Mouse (Mus musculus): ENCODE results near the gene Xdh. TPM values are rescaled to one million over a fixed set of nuclear protein-coding genes. Genes with fewer than 3 reads are reported as not detected.
A peak's percentile ranks its signal among the peaks of the same experiment; 100 is the strongest.

Xdh gene
- polyA plus RNA-seq, 1 experiment: 0.33 TPM

DNA sequence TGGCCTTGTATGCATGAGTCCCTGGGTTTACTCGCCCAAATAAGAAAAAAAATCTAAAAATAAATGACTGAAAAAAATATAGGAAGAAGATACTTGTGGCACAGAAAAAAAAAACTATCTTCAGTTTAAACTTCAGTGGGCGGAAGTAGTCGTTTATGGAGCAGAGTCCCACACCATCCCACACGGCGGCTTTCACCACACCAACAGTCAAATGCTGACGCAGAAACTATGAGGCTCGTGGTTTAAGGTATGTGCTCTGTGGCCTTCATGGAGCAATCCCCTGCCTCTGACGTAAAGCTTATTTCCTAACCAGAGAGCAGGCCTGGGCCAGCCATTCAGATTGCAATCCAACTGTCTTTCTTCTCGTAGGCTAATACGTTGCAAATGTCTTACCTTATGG lies 56.8 kb downstream of the Xdh start:
- Histone ChIP-seq H3K79me3 (ENCODE audit: low read depth) (no peaks in the 10 kb centered on the region), H3K4me3 (ENCODE audit: insufficient read depth, poor library complexity, severe bottlenecking) (no peak overlapping the region), H3K27me3 (ENCODE audit: control insufficient read depth, insufficient read depth, insufficient read length) (no peaks in the 10 kb centered on the region), H3K36me3 (ENCODE audit: control insufficient read depth, insufficient read depth) (no peaks in the 10 kb centered on the region), H3K79me2 (ENCODE audit: control insufficient read depth, insufficient read depth) (no peaks in the 10 kb centered on the region), H3ac (ENCODE audit: control insufficient read depth, insufficient read length, low read depth) (no peak overlapping the region)
- TF ChIP-seq USF1 (IDR thresholded peaks at IDR 0.05; ENCODE audit: low read depth): no peak
- TF ChIP-seq MYOG (IDR thresholded peaks at IDR 0.05; ENCODE audit: control insufficient read depth, extremely low read depth, insufficient read length): no peak
- no peak for TF ChIP-seq MYOD1 (IDR thresholded peaks at IDR 0.05; ENCODE audit: control insufficient read depth, insufficient read length, low read depth)
- no peak for TF ChIP-seq MAX (IDR thresholded peaks at IDR 0.05)
- TF ChIP-seq FOSL1 (IDR thresholded peaks at IDR 0.05; ENCODE audit: insufficient read depth, low read length, poor library complexity, severe bottlenecking): no peak
- TF ChIP-seq CTCF (IDR thresholded peaks at IDR 0.05; ENCODE audit: control insufficient read depth, insufficient read depth, insufficient read length): no peak
- no peak for TF ChIP-seq CEBPB (IDR thresholded peaks at IDR 0.05; ENCODE audit: low read depth)

DNA sequence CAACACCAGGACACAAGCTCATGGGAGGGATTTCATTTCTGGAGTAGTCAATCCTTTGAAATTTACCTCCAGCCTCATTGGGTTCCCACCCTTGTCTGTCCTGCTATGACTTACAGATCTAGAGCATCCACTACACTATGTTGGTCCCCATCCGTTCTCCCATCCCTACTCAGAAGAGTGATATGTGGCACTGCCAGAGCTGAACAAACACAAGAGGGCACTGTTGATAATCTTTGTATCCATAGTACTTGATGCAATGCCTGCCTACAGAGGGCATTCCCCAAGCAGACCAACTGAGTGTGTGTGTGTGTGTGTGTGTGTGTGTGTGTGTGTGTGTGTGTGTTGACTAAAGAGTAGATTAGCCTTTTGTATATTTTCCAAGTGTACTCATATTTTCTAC lies 58.4 kb downstream of the Xdh start:
- Histone ChIP-seq H3K79me2 (ENCODE audit: control insufficient read depth, insufficient read depth) (no peaks in the 10 kb centered on the region), H3K27me3 (ENCODE audit: control insufficient read depth, insufficient read depth, insufficient read length) (no peaks in the 10 kb centered on the region), H3K79me3 (ENCODE audit: low read depth) (no peaks in the 10 kb centered on the region), H3K36me3 (ENCODE audit: control insufficient read depth, insufficient read depth) (no peaks in the 10 kb centered on the region), H3ac (ENCODE audit: control insufficient read depth, insufficient read length, low read depth) (no peak overlapping the region), H3K4me3 (ENCODE audit: insufficient read depth, poor library complexity, severe bottlenecking) (no peak overlapping the region)
- no peak for TF ChIP-seq USF1 (IDR thresholded peaks at IDR 0.05; ENCODE audit: low read depth)
- no peak for TF ChIP-seq MYOG (IDR thresholded peaks at IDR 0.05; ENCODE audit: control insufficient read depth, extremely low read depth, insufficient read length)
- no peak for TF ChIP-seq MYOD1 (IDR thresholded peaks at IDR 0.05; ENCODE audit: control insufficient read depth, insufficient read length, low read depth)
- TF ChIP-seq FOSL1 (IDR thresholded peaks at IDR 0.05; ENCODE audit: insufficient read depth, low read length, poor library complexity, severe bottlenecking): no peak
- no peak for TF ChIP-seq CTCF (IDR thresholded peaks at IDR 0.05; ENCODE audit: control insufficient read depth, insufficient read depth, insufficient read length)
- no peak for TF ChIP-seq MAX (IDR thresholded peaks at IDR 0.05)
- TF ChIP-seq CEBPB (IDR thresholded peaks at IDR 0.05; ENCODE audit: low read depth): no peak

DNA sequence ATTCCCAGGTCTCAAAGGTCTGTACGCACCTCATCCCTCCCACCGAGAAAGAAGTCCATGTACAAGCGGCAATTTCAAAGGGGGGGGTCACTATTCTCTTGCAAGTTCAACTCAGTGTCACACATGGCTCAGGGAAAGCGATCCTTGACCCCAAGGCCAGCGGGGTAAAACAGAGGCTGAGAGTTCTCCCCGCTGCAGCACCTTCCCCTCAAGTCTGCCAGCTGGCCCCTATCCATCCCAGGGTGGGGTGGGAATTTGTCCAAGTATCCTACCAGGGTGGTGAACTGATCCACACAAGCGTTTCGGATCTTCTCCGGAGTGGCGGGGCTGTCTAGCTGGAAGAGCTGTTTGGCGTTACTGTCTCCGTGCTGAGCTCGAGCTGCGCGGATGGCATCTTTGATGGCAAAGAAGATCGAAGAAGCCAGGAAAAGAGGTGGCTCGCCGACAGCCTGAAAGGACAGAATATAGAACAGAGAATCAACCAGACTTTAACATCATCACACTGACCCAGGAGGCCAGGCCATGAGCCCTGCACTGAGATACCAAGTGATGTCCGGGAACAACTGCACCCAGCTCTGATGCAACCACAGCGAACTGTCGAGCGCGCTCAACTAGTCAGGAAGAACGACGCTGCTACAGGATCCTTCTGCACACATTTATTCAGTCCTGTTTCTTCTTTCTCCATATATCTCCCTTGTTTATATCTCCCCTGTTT lies 63.8 kb downstream of the Xdh start:
- no peak overlapping the region for H3ac ChIP-seq (ENCODE audit: control insufficient read depth, insufficient read length, low read depth)
- H3K4me3 ChIP-seq (ENCODE audit: insufficient read depth, poor library complexity, severe bottlenecking): no peak overlapping the region
- TF ChIP-seq FOSL1 (IDR thresholded peaks at IDR 0.05; ENCODE audit: insufficient read depth, low read length, poor library complexity, severe bottlenecking): no peak
- no peak for TF ChIP-seq CEBPB (IDR thresholded peaks at IDR 0.05; ENCODE audit: low read depth)
- no peak for TF ChIP-seq USF1 (IDR thresholded peaks at IDR 0.05; ENCODE audit: low read depth)
- no peak for TF ChIP-seq MYOD1 (IDR thresholded peaks at IDR 0.05; ENCODE audit: control insufficient read depth, insufficient read length, low read depth)
- no peaks in the 10 kb centered on the region for H3K79me3 ChIP-seq (ENCODE audit: low read depth)
- no peaks in the 10 kb centered on the region for H3K36me3 ChIP-seq (ENCODE audit: control insufficient read depth, insufficient read depth)
- no peaks in the 10 kb centered on the region for H3K79me2 ChIP-seq (ENCODE audit: control insufficient read depth, insufficient read depth)
- peaks cover 7% of the 10 kb centered on the region for H3K27me3 ChIP-seq (ENCODE audit: control insufficient read depth, insufficient read depth, insufficient read length)

DNA sequence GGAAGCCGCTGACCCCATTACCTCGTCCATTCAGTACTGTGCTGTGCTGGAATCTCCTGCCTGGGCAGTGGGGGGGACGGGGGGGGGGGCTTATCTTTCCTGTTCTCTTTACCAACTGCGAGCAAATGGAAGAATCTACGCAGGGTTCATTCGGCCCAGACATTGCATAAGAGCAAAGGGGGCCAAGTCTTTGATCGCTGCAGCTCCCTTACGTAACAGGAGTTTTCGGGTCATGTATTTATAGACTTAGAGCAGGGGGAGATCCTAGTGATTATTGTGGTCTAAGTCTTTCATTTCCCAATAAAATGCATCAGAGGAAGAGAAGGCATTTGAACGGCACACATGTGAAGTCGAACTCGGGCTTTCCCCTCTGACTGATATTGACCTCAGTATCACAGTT lies 66.7 kb downstream of the Xdh start:
- TF ChIP-seq MYOG (IDR thresholded peaks at IDR 0.05; ENCODE audit: control insufficient read depth, extremely low read depth, insufficient read length) (no peak), FOSL1 (IDR thresholded peaks at IDR 0.05; ENCODE audit: insufficient read depth, low read length, poor library complexity, severe bottlenecking) (no peak), CTCF (IDR thresholded peaks at IDR 0.05; ENCODE audit: control insufficient read depth, insufficient read depth, insufficient read length) (no peak), CEBPB (IDR thresholded peaks at IDR 0.05; ENCODE audit: low read depth) (no peak), MAX (IDR thresholded peaks at IDR 0.05) (no peak), MYOD1 (IDR thresholded peaks at IDR 0.05; ENCODE audit: control insufficient read depth, insufficient read length, low read depth) (no peak)
- H3K27me3 ChIP-seq (ENCODE audit: control insufficient read depth, insufficient read depth, insufficient read length): peaks cover 7% of the 10 kb centered on the region
- H3ac ChIP-seq (ENCODE audit: control insufficient read depth, insufficient read length, low read depth): no peak overlapping the region
- H3K36me3 ChIP-seq (ENCODE audit: control insufficient read depth, insufficient read depth): no peaks in the 10 kb centered on the region
- H3K79me2 ChIP-seq (ENCODE audit: control insufficient read depth, insufficient read depth): no peaks in the 10 kb centered on the region
- no peaks in the 10 kb centered on the region for H3K79me3 ChIP-seq (ENCODE audit: low read depth)
- no peak overlapping the region for H3K4me3 ChIP-seq (ENCODE audit: insufficient read depth, poor library complexity, severe bottlenecking)

DNA sequence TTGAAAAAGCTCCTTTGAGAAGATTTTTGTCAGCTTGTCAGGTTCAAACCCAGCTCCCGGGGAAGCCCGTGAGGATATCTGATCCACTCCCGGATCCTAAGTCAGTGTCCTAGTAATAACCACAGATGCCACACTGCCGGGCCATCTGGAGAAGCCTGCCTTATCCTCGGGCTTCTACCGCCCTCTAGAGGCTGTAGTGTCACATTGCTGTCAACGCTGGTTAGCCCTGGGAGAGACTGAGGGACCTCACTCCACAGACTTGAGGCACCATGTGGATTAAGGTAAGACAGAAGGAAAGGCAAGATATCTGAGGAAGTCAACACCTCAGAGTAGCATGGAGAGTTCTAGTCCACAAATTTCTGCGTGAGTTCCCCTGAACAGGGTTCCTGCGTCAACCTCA lies 67.8 kb downstream of the Xdh start:
- Histone ChIP-seq H3ac (ENCODE audit: control insufficient read depth, insufficient read length, low read depth) (no peak overlapping the region), H3K4me3 (ENCODE audit: insufficient read depth, poor library complexity, severe bottlenecking) (no peak overlapping the region), H3K79me2 (ENCODE audit: control insufficient read depth, insufficient read depth) (no peaks in the 10 kb centered on the region), H3K27me3 (ENCODE audit: control insufficient read depth, insufficient read depth, insufficient read length) (peaks cover 7% of the 10 kb centered on the region), H3K36me3 (ENCODE audit: control insufficient read depth, insufficient read depth) (no peaks in the 10 kb centered on the region), H3K79me3 (ENCODE audit: low read depth) (no peaks in the 10 kb centered on the region)
- TF ChIP-seq CEBPB (IDR thresholded peaks at IDR 0.05; ENCODE audit: low read depth): no peak
- no peak for TF ChIP-seq MYOG (IDR thresholded peaks at IDR 0.05; ENCODE audit: control insufficient read depth, extremely low read depth, insufficient read length)
- no peak for TF ChIP-seq MYOD1 (IDR thresholded peaks at IDR 0.05; ENCODE audit: control insufficient read depth, insufficient read length, low read depth)
- peak; percentile 83 for TF ChIP-seq CTCF (IDR thresholded peaks at IDR 0.05; ENCODE audit: control insufficient read depth, insufficient read depth, insufficient read length)

DNA sequence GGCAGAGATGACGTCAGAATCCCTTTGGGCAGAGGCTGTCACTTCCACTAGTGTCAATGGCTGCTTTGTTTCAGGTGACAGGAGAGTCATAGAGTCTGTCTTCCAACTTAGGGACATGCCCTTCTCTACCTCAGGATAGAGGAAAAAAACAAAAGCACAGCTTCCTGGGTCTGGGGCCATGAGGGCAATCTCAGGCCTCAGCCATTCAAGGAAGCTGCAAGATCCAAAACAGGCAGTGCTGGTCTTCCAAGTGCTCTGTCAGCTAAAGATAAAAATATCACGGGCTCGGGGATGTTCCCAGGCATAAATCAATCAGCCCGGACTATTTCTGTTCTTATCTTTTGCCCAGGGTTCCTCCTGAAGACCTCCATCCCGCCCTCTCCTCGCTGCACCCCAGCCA lies 68.7 kb downstream of the Xdh start:
- TF ChIP-seq FOSL1 (IDR thresholded peaks at IDR 0.05; ENCODE audit: insufficient read depth, low read length, poor library complexity, severe bottlenecking): no peak
- TF ChIP-seq CTCF (IDR thresholded peaks at IDR 0.05; ENCODE audit: control insufficient read depth, insufficient read depth, insufficient read length): no peak
- no peak for TF ChIP-seq MYOD1 (IDR thresholded peaks at IDR 0.05; ENCODE audit: control insufficient read depth, insufficient read length, low read depth)
- TF ChIP-seq CEBPB (IDR thresholded peaks at IDR 0.05; ENCODE audit: low read depth): no peak
- TF ChIP-seq MYOG (IDR thresholded peaks at IDR 0.05; ENCODE audit: control insufficient read depth, extremely low read depth, insufficient read length): no peak
- TF ChIP-seq USF1 (IDR thresholded peaks at IDR 0.05; ENCODE audit: low read depth): no peak
- TF ChIP-seq MAX (IDR thresholded peaks at IDR 0.05): no peak
- Histone ChIP-seq H3K4me3 (ENCODE audit: insufficient read depth, poor library complexity, severe bottlenecking) (no peak overlapping the region), H3ac (ENCODE audit: control insufficient read depth, insufficient read length, low read depth) (no peak overlapping the region), H3K79me3 (ENCODE audit: low read depth) (no peaks in the 10 kb centered on the region), H3K27me3 (ENCODE audit: control insufficient read depth, insufficient read depth, insufficient read length) (peaks cover 7% of the 10 kb centered on the region), H3K36me3 (ENCODE audit: control insufficient read depth, insufficient read depth) (no peaks in the 10 kb centered on the region), H3K79me2 (ENCODE audit: control insufficient read depth, insufficient read depth) (no peaks in the 10 kb centered on the region)

Measured in C2C12 (cell line).